ENCODE assay signal across 26 mouse cellular contexts in genomic region chr6:105604234-105604633, GRCm38 (mm10).
A peak's percentile ranks its signal among the peaks of the same experiment; 100 is the strongest.
DNase-seq lines count a peak whose midpoint lies in the region; ATAC-seq lines count a peak whose summit lies in the region.
"Had no signal": no experiment of that assay in that cellular context is flagged by ENCODE, and none has a peak within 500 bp of the region (broad histone marks: within the 10 kb centered on the region; RNA-seq: fewer than 3 reads in every experiment).

No protein-coding gene starts in this region.

- DNase-seq in forebrain, embryonic 14.5 days (ENCODE audit: low spot score), result peak; percentile 16
- DNase-seq in retina, postnatal 1 day, result peak; percentile 1
- DNase-seq in retina, embryonic 14.5 days (ENCODE audit: low spot score), result no peak
- DNase-seq in brain, embryonic 18.5 days (ENCODE audit: low read depth, low spot score), result peak; percentile 6
- DNase-seq in telencephalon, adult 2 months (ENCODE audit: low read depth, low spot score), result peak; percentile 15
- DNase-seq in testis, postnatal 14 days (ENCODE audit: low spot score), result no peak
- DNase-seq: adrenal gland, adult 2 months; adrenal gland, postnatal 14 days; cerebellum, adult 11 months; cerebellum, adult 8-10 months; cerebellum, postnatal 14 days; gastrocnemius, postnatal 10 days; gastrocnemius, postnatal 36 days; heart, adult 2 months; heart, postnatal 14 days; heart, postnatal 4 days; kidney, adult 2 months had no signal

- no peak overlapping the region for H3K4me2 ChIP-seq in forebrain, embryonic 14.5 days (ENCODE audit: low read length)
- no peak overlapping the region for H3K4me2 ChIP-seq in forebrain, embryonic 12.5 days
- no peak overlapping the region for H3K4me2 ChIP-seq in hindbrain, embryonic 16.5 days (ENCODE audit: low read length)
- H3K4me2 ChIP-seq: embryonic facial prominence, embryonic 12.5 days; heart, embryonic 13.5 days; hindbrain, embryonic 14.5 days had no signal

- no peaks in the 10 kb centered on the region for H3K9me3 ChIP-seq in forebrain, embryonic 14.5 days (replicated peaks; ENCODE audit: control insufficient read depth, low read length)
- no peaks in the 10 kb centered on the region for H3K9me3 ChIP-seq in forebrain, embryonic 12.5 days
- no peaks in the 10 kb centered on the region for H3K9me3 ChIP-seq in hindbrain, embryonic 16.5 days (ENCODE audit: control insufficient read depth, low read length)
- H3K9me3 ChIP-seq: embryonic facial prominence, embryonic 12.5 days; heart, embryonic 10.5 days; heart, embryonic 13.5 days had no signal

- no peaks in the 10 kb centered on the region for H3K4me1 ChIP-seq in forebrain, embryonic 14.5 days (ENCODE audit: control insufficient read depth, insufficient read depth, low read length)
- H3K4me1 ChIP-seq in forebrain, embryonic 12.5 days, result no peaks in the 10 kb centered on the region
- no peaks in the 10 kb centered on the region for H3K4me1 ChIP-seq in hindbrain, embryonic 16.5 days (ENCODE audit: control insufficient read depth, insufficient read depth, low read depth, low read length)
- H3K4me1 ChIP-seq: embryonic facial prominence, embryonic 12.5 days; heart, embryonic 10.5 days; heart, embryonic 13.5 days had no signal

- H3K36me3 ChIP-seq in forebrain, embryonic 14.5 days (ENCODE audit: control insufficient read depth, insufficient read depth, low read length), result no peaks in the 10 kb centered on the region
- H3K36me3 ChIP-seq in forebrain, embryonic 12.5 days (replicated peaks), result no peaks in the 10 kb centered on the region
- no peaks in the 10 kb centered on the region for H3K36me3 ChIP-seq in hindbrain, embryonic 16.5 days (ENCODE audit: control insufficient read depth, insufficient read depth, low read length)
- H3K36me3 ChIP-seq: embryonic facial prominence, embryonic 12.5 days; heart, embryonic 10.5 days; heart, embryonic 13.5 days had no signal

- H3K27ac ChIP-seq in forebrain, embryonic 14.5 days (ENCODE audit: low read depth, low read length), result no peak overlapping the region
- H3K27ac ChIP-seq in forebrain, embryonic 12.5 days, result no peak overlapping the region
- no peak overlapping the region for H3K27ac ChIP-seq in hindbrain, embryonic 16.5 days (ENCODE audit: low read depth, low read length)
- H3K27ac ChIP-seq: embryonic facial prominence, embryonic 12.5 days; heart, adult 2 months; heart, embryonic 10.5 days; heart, embryonic 13.5 days; hindbrain, embryonic 14.5 days had no signal

- no peaks in the 10 kb centered on the region for H3K27me3 ChIP-seq in forebrain, embryonic 14.5 days (replicated peaks; ENCODE audit: control insufficient read depth, insufficient read depth, low read length)
- H3K27me3 ChIP-seq in forebrain, embryonic 12.5 days, result no peaks in the 10 kb centered on the region
- no peaks in the 10 kb centered on the region for H3K27me3 ChIP-seq in hindbrain, embryonic 16.5 days (replicated peaks; ENCODE audit: control insufficient read depth, insufficient read depth, low read length)
- H3K27me3 ChIP-seq: embryonic facial prominence, embryonic 12.5 days; heart, embryonic 13.5 days had no signal

- WGBS in forebrain, embryonic 14.5 days, result 61% methylated on average over 2 of the region's 2 CpGs
- 71% methylated on average over 2 of the region's 2 CpGs for WGBS in forebrain, embryonic 12.5 days
- 64% methylated on average over 2 of the region's 2 CpGs for WGBS in hindbrain, embryonic 16.5 days

- peak; percentile 26; the same call in 1 of the 2 replicates for ATAC-seq in forebrain, embryonic 14.5 days
- ATAC-seq in forebrain, embryonic 12.5 days (ENCODE audit: low FRiP score), result no peak
- no peak for ATAC-seq in hindbrain, embryonic 16.5 days
- ATAC-seq: CD4-positive, CD25-positive, alpha-beta regulatory T cell, adult 4 months; intestine, postnatal 0 days had no signal

- no peak overlapping the region for H3K9ac ChIP-seq in forebrain, embryonic 14.5 days (ENCODE audit: low read length)
- H3K9ac ChIP-seq in forebrain, embryonic 12.5 days, result no peak overlapping the region
- H3K9ac ChIP-seq in hindbrain, embryonic 16.5 days (ENCODE audit: low read depth, low read length), result no peak overlapping the region
- H3K9ac ChIP-seq: embryonic facial prominence, embryonic 12.5 days; heart, embryonic 13.5 days; hindbrain, embryonic 14.5 days had no signal

- H3K4me3 ChIP-seq in forebrain, embryonic 14.5 days (ENCODE audit: low read depth, low read length), result no peak overlapping the region
- no peak overlapping the region for H3K4me3 ChIP-seq in forebrain, embryonic 12.5 days (replicated peaks)
- H3K4me3 ChIP-seq in hindbrain, embryonic 16.5 days (ENCODE audit: low read length), result no peak overlapping the region
- H3K4me3 ChIP-seq: embryonic facial prominence, embryonic 12.5 days; erythroblast, embryonic 14.5 days; heart, adult 2 months; heart, embryonic 10.5 days; heart, embryonic 13.5 days had no signal

Comparison
In these comparisons a context has a peak if more than half of its experiments do, and no peak if none do; other contexts are left out.
1. DNase-seq: peak in forebrain, embryonic 14.5 days (single experiment), retina, postnatal 1 day (single experiment), brain, embryonic 18.5 days (single experiment) and telencephalon, adult 2 months (single experiment); none in retina, embryonic 14.5 days (single experiment) and testis, postnatal 14 days (single experiment).